Mouse (Mus musculus) embryonic facial prominence, embryonic 11.5 days (tissue): Measurements from ENCODE around the gene Actr5. TPM values are rescaled to one million over a fixed set of nuclear protein-coding genes. Genes with fewer than 3 reads are reported as not detected.

ENCODE experiments used
- ATAC-seq: fragments of 200-750 bp; cut with Nextera tagmentation; replicated peaks from 2 replicates; pipeline ENCODE4 v1.8.0; 2017; ENCODE audit warnings: low read depth; ENCODE audit not compliant: insufficient number of reproducible peaks, low FRiP score, low TSS enrichment
- DNase-seq: peaks from one replicate; pipeline ENCODE4 v3.0.0-alpha.2; 2015; ENCODE audit warnings: low spot score
- H3K27ac ChIP-seq: fragments of 300-500 bp; sonication (generic); replicated peaks from 2 replicates; pipeline ENCODE4 v1.5.1; 2014; ENCODE audit warnings: mild to moderate bottlenecking, low read depth, low read length, control low read depth
- H3K27me3 ChIP-seq: fragments of 300-500 bp; sonication (generic); 2 replicates; pipeline ENCODE4 v1.6.1; 2014; ENCODE audit warnings: mild to moderate bottlenecking, low read length, moderate library complexity, mixed read lengths; ENCODE audit not compliant: control insufficient read depth, insufficient read depth
- H3K36me3 ChIP-seq: fragments of 300-500 bp; sonication (generic); replicated peaks from 2 replicates; pipeline ENCODE4 v1.6.1; 2014; ENCODE audit warnings: low read depth, mild to moderate bottlenecking, low read length, moderate library complexity, mixed read lengths; ENCODE audit not compliant: control insufficient read depth, insufficient read depth
- H3K4me1 ChIP-seq: fragments of 300-500 bp; sonication (generic); 2 replicates; pipeline ENCODE4 v1.6.1; 2014; ENCODE audit warnings: low read length, mixed read lengths; ENCODE audit not compliant: control insufficient read depth, insufficient read depth
- H3K4me2 ChIP-seq: fragments of 300-500 bp; sonication (generic); 2 replicates; pipeline ENCODE4 v1.6.1; 2014; ENCODE audit warnings: low read depth, mild to moderate bottlenecking, control low read depth, low read length, moderate library complexity
- H3K4me3 ChIP-seq: fragments of 300-500 bp; sonication (generic); 2 replicates; pipeline ENCODE4 v1.5.1; 2014; ENCODE audit warnings: low read depth, low read length, control low read depth
- H3K9ac ChIP-seq: fragments of 300-500 bp; sonication (generic); replicated peaks from 2 replicates; pipeline ENCODE4 v1.6.1; 2014; ENCODE audit warnings: mild to moderate bottlenecking, control low read depth, low read length
- H3K9me3 ChIP-seq: fragments of 300-500 bp; sonication (generic); replicated peaks from 2 replicates; pipeline ENCODE4 v1.6.1; 2016; ENCODE audit warnings: mild to moderate bottlenecking, low read length, inconsistent platforms, mixed read lengths; ENCODE audit not compliant: control insufficient read depth
- WGBS: fragments of 180-500 bp; shearing (Covaris S2); extraction: QIAGEN DNeasy Blood & Tissue Kit; methylation state at CpG from one replicate; pipeline ENCODE4 v1.1.7; 2014; 5-methylcytosine and 5-hydroxymethylcytosine counted together
- polyA plus RNA-seq: library from polyadenylated mRNA; unstranded; fragments of >200 nt; fragmentation: Nextera tagmentation; extraction: Ambion mirVana; gene quantifications from 2 replicates; pipeline ENCODE4 v1.2.1, GENCODE M21; 2014

Actr5 gene
- polyA plus RNA-seq, 1 experiment from 2014 or later: 16.5 TPM

DNA sequence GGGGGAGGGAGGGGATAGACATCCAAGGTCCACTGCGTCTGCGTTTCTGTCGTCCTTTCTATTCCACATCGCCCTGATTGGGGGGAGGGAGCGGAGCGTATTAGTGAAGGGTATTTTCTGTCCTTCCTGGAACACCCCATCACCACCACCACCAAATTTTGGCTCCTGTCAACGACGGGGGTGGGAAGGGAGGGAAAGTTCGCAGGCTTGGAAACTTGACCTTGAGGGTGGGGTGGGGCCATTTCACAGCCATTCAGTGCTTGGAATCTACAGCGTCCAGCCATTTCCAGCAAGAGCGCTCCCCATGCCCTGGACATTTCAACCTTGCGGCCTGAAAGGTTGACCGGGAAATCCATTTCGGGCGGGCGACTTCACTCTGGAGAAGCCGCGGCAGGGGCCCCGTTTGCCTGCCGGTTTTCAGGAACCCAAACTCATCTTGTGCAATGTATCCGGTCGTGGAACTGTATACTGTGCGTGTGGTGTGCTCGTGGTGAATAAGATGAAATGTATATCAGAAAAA, 9.5 kb upstream of the Actr5 start:
- Histone ChIP-seq H3K27ac (no peak overlapping the region), H3K4me2 (no peak overlapping the region; the same call in 1 of the 2 replicates), H3K9me3 (no peaks in the 10 kb centered on the region; the same call in 1 of the 2 replicates), H3K4me3 (no peak overlapping the region), H3K36me3 (no peaks in the 10 kb centered on the region), H3K27me3 (peaks cover 78% of the 10 kb centered on the region), H3K4me1 (peaks cover 5% of the 10 kb centered on the region; the same call in 1 of the 2 replicates), H3K9ac (no peak overlapping the region)
- DNase-seq: no peak
- no peak for ATAC-seq
- WGBS: 2% methylated on average over 24 of the region's 24 CpGs

DNA sequence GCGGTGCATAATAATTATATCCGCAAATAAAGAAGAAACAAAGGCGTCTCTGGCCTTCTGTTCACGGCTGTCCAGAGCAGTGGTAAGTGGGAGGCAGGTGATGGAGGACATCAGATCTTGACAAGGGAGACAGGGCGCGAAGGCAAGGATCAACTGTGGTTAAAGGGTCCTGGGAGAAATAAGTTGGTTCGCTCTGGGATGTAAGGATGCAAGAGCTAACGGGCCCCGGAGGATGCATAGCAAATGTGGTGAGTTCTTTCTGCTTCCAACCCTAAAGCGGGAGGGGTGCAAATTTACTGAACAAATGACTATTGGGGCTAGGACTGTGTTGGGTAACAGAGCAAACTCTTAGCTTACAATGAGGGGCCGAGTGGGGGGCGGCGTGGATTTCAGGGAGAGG, 9.0 kb upstream of the Actr5 start:
- no peak overlapping the region for H3K9ac ChIP-seq
- H3K27ac ChIP-seq: no peak overlapping the region
- no peaks in the 10 kb centered on the region; the same call in 1 of the 2 replicates for H3K9me3 ChIP-seq
- WGBS: 2% methylated on average over 13 of the region's 13 CpGs
- H3K27me3 ChIP-seq: peaks cover 73% of the 10 kb centered on the region
- ATAC-seq (no peak), DNase-seq (no peak)
- H3K4me3 ChIP-seq: no peak overlapping the region
- H3K4me2 ChIP-seq: no peak overlapping the region
- H3K36me3 ChIP-seq: no peaks in the 10 kb centered on the region
- H3K4me1 ChIP-seq: peaks cover 5% of the 10 kb centered on the region; the same call in 1 of the 2 replicates

- Histone ChIP-seq H3K27me3 (peaks cover 67% of the 10 kb centered on the region), H3K9ac (no peak overlapping the region), H3K36me3 (no peaks in the 10 kb centered on the region), H3K9me3 (no peaks in the 10 kb centered on the region), H3K4me2 (no peak overlapping the region), H3K4me1 (peaks cover 5% of the 10 kb centered on the region; the same call in 1 of the 2 replicates), H3K4me3 (no peak overlapping the region), H3K27ac (no peak overlapping the region)
- WGBS: under 1% methylated on average over 12 of the region's 12 CpGs
- ATAC-seq (no peak), DNase-seq (peak; percentile 32)
Measured at GRCm38 (mm10) chr2:158616296-158616695, 8.4 kb upstream of the Actr5 start.

GRCm38 (mm10) chr2:158616790-158617189, 7.9 kb upstream of the Actr5 start:
- no peak for DNase-seq

DNA sequence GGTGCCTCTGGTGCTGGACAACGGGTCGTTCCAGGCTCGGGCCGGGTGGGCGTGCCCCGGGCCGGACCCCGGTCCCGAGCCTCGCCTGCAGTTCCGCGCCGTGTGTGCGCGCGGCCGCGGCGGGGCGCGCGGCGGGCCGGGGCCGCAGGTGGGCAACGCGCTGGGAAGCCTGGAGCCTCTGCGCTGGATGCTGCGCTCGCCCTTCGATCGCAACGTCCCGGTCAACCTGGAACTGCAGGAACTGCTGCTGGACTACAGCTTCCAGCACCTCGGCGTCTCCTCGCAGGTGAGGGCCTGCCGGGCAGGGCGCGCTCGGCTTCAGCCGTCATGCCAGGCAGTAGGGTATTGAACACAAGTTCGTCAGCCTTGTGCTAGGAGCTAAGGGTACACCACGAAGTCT, 543 bp downstream of the Actr5 start:
- H3K9ac ChIP-seq: peak overlapping the region; percentile 87
- under 1% methylated on average over 44 of the region's 44 CpGs for WGBS
- H3K9me3 ChIP-seq: no peaks in the 10 kb centered on the region
- peak overlapping the region; percentile 85 for H3K4me2 ChIP-seq
- no peak for DNase-seq
- no peaks in the 10 kb centered on the region for H3K27me3 ChIP-seq
- H3K27ac ChIP-seq: peak overlapping the region; percentile 31
- H3K36me3 ChIP-seq: no peaks in the 10 kb centered on the region; the same call in 1 of the 2 replicates
- H3K4me1 ChIP-seq: peaks cover 5% of the 10 kb centered on the region; the same call in 1 of the 2 replicates
- ATAC-seq: peak; percentile 57
- H3K4me3 ChIP-seq: peak overlapping the region; percentile 84

More at GRCm38 (mm10) chr2:158616790-158617189, 7.9 kb upstream of the Actr5 start:
- Histone ChIP-seq H3K4me2 (no peak overlapping the region), H3K9me3 (no peaks in the 10 kb centered on the region), H3K9ac (no peak overlapping the region), H3K4me3 (no peak overlapping the region), H3K27ac (no peak overlapping the region), H3K4me1 (peaks cover 5% of the 10 kb centered on the region; the same call in 1 of the 2 replicates), H3K36me3 (no peaks in the 10 kb centered on the region), H3K27me3 (peaks cover 63% of the 10 kb centered on the region)
- 5% methylated on average over 11 of the region's 11 CpGs for WGBS
- ATAC-seq: no peak

DNA sequence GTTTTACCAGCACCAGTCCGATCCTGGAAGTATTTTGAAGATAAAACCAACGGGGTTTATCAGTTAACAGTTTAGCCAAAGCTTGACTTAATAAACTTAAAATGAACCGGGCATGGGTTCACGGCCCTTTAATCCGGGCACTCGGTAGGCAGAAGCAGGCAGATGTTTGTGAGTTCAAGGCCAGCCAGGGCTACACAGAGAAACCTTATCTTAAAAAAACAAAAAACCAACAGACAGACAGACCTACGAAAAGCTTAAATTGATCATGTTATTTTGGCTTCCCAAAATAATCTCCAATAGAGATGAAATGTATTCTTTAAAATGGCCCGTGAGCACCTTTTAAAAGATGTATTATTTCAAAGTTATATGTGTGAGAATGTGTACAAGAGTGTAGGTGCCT, 1.0 kb downstream of the Actr5 start:
- 42% methylated on average over 8 of the region's 8 CpGs for WGBS
- H3K27ac ChIP-seq: no peak overlapping the region

DNA sequence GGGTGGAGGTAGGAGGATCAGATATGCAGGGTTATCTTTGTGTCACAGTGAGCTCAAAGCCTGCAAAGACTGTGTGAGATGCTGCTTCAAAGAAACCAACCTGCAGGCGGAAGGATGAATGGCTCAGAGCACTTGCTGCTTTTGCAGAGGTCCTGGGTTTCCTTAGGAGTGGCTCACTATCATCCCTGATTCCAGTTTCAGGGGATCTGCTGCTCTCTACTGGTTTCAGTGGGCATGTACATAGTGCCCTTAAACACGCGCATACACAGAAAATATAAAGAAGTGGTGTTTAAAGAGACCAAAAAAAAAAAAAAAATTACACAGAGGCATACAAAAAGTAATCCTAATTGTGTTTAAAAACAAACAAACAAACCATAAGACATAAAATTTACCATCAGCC, 4.2 kb downstream of the Actr5 start:
- ATAC-seq: no peak
- Histone ChIP-seq H3K4me3 (no peak overlapping the region), H3K9ac (no peak overlapping the region), H3K4me2 (no peak overlapping the region), H3K4me1 (peaks cover 5% of the 10 kb centered on the region; the same call in 1 of the 2 replicates), H3K27me3 (no peaks in the 10 kb centered on the region), H3K9me3 (no peaks in the 10 kb centered on the region), H3K27ac (no peak overlapping the region), H3K36me3 (peaks cover 9% of the 10 kb centered on the region)
- WGBS: 75% methylated on average over 3 of the region's 3 CpGs
- DNase-seq: peak; percentile 33

More for the DNA sequence above, 1.0 kb downstream of the Actr5 start:
- Histone ChIP-seq H3K36me3 (no peaks in the 10 kb centered on the region; the same call in 1 of the 2 replicates), H3K4me1 (peaks cover 5% of the 10 kb centered on the region; the same call in 1 of the 2 replicates), H3K27me3 (no peaks in the 10 kb centered on the region), H3K4me3 (peak overlapping the region; percentile 84), H3K9me3 (no peaks in the 10 kb centered on the region), H3K9ac (peak overlapping the region; percentile 87), H3K4me2 (peak overlapping the region; percentile 85)
- DNase-seq (no peak), ATAC-seq (no peak)

DNA sequence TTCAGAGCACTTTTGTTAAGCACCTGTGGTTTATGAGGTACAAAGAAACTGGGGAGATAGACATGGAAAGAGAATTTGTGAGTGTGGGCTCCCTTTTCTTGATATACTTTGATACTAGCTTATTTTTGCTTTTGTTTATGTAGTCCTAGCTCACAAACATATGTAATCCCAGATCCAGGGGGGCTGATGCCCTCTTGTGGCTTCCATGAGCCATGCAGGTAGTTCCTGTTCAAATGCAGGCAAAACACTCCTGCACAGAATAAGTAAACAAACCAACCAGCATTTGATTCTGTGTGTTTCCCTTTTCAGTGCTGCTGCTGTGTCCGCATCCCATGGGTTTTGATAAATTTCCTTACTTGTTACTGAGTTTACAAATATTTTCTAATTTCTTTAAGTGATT, 4.7 kb downstream of the Actr5 start:
- no peak overlapping the region for H3K4me3 ChIP-seq
- H3K4me2 ChIP-seq: no peak overlapping the region
- H3K27me3 ChIP-seq: no peaks in the 10 kb centered on the region
- DNase-seq (peak; percentile 65), ATAC-seq (no peak)
- no peaks in the 10 kb centered on the region for H3K9me3 ChIP-seq
- peaks cover 5% of the 10 kb centered on the region; the same call in 1 of the 2 replicates for H3K4me1 ChIP-seq
- H3K9ac ChIP-seq: no peak overlapping the region
- peaks cover 10% of the 10 kb centered on the region for H3K36me3 ChIP-seq
- H3K27ac ChIP-seq: no peak overlapping the region
- WGBS: 86% methylated on average over 1 of the region's 1 CpGs
